Mouse (Mus musculus) CH12.LX (cell line): ENCODE measurements around the gene Fcer2a. TPM values are rescaled to one million over a fixed set of nuclear protein-coding genes. Genes with fewer than 3 reads are reported as not detected.
A peak's percentile ranks its signal among the peaks of the same experiment; 100 is the strongest.

Source experiments
- DNase-seq: peaks from one replicate; pipeline ENCODE4 v3.0.0-alpha.2; 2013; ENCODE audit errors: extremely low read depth
- H3K27ac ChIP-seq: 2 replicates; pipeline ENCODE4 v1.5.1; 2012; ENCODE audit warnings: low read depth, mild to moderate bottlenecking, control low read depth, moderate library complexity; ENCODE audit not compliant: insufficient read depth
- H3K27me3 ChIP-seq: replicated peaks from 2 replicates; pipeline ENCODE3; 2012; ENCODE audit warnings: inconsistent platforms
- H3K36me3 ChIP-seq, 2 experiments: replicated peaks in 1 of 2; 2 replicates each; pipeline versions ENCODE3 to v1.6.1; 2012; ENCODE audit warnings: inconsistent platforms in 1 of 2, low read length in 1 of 2, mild to moderate bottlenecking in 1 of 2, mixed read lengths in 1 of 2, moderate library complexity in 1 of 2; ENCODE audit not compliant: control insufficient read depth in 1 of 2, insufficient read depth in 1 of 2
- H3K4me1 ChIP-seq, 2 experiments: 2 replicates each; pipeline ENCODE4 v1.6.1; 2012; ENCODE audit warnings: inconsistent platforms in 1 of 2, moderate library complexity in 1 of 2; ENCODE audit not compliant: insufficient read depth in 2 of 2, control insufficient read depth in 1 of 2
- H3K4me2 ChIP-seq: 2 replicates; pipeline ENCODE4 v1.6.1; 2012; ENCODE audit warnings: low read depth, mild to moderate bottlenecking, control low read depth; ENCODE audit not compliant: poor library complexity, insufficient read depth, severe bottlenecking
- H3K4me3 ChIP-seq, 3 experiments: fragments of 150-350 bp in 1 of 3; sonication (generic) in 1 of 3; replicated peaks in 1 of 3; 2 replicates each; pipeline versions ENCODE3 to v1.5.1; 2011 to 2012; ENCODE audit warnings: low read depth in 2 of 3, low read length in 2 of 3, mild to moderate bottlenecking in 2 of 3, moderate library complexity in 2 of 3, control low read depth in 1 of 3, improper control_type of control experiment in 1 of 3, inconsistent platforms in 1 of 3, mixed read lengths in 1 of 3; ENCODE audit not compliant: poor library complexity in 1 of 3
- H3K79me2 ChIP-seq: replicated peaks from 2 replicates; pipeline ENCODE4 v1.6.1; 2012; ENCODE audit warnings: mild to moderate bottlenecking, moderate library complexity; ENCODE audit not compliant: control insufficient read depth, poor library complexity, insufficient read depth, severe bottlenecking; ENCODE audit errors: extremely low read depth
- H3K9ac ChIP-seq: 2 replicates; pipeline ENCODE4 v1.6.1; 2012; ENCODE audit warnings: low read depth, mild to moderate bottlenecking, control low read depth, moderate library complexity; ENCODE audit not compliant: insufficient read depth
- H3K9me3 ChIP-seq: replicated peaks from 2 replicates; pipeline ENCODE3; 2012; ENCODE audit warnings: low read length, inconsistent platforms, mixed read lengths
- CTCF ChIP-seq, 2 experiments: IDR thresholded peaks in 1 of 2; conservative IDR thresholded peaks in 1 of 2; 2 replicates each; pipeline ENCODE4 v1.5.1; 2011 to 2012; ENCODE audit warnings: low read depth in 2 of 2, low read length in 2 of 2, improper control_type of control experiment in 1 of 2, inconsistent platforms in 1 of 2, mild to moderate bottlenecking in 1 of 2, moderate library complexity in 1 of 2
- E2F4 ChIP-seq: IDR thresholded peaks from 2 replicates; pipeline ENCODE4 v1.6.1; 2011; ENCODE audit warnings: low read depth, low read length, improper control_type of control experiment; ENCODE audit not compliant: insufficient replicate concordance
- KAT2A ChIP-seq: IDR thresholded peaks from 2 replicates; pipeline ENCODE4 v1.6.1; 2012; ENCODE audit warnings: low read length, improper control_type of control experiment, inconsistent platforms; ENCODE audit not compliant: insufficient replicate concordance
- MAFK ChIP-seq: IDR thresholded peaks from 2 replicates; pipeline ENCODE4 v1.6.1; 2011; ENCODE audit warnings: low read length, improper control_type of control experiment; ENCODE audit not compliant: insufficient replicate concordance
- POLR2AphosphoS2 ChIP-seq: IDR thresholded peaks from 2 replicates; pipeline ENCODE4 v1.6.1; 2011; ENCODE audit warnings: low read depth, low read length, improper control_type of control experiment
- RAD21 ChIP-seq: IDR thresholded peaks from 2 replicates; pipeline ENCODE4 v1.6.1; 2011; ENCODE audit warnings: low read depth, mild to moderate bottlenecking, low read length, improper control_type of control experiment, moderate library complexity
- SMC3 ChIP-seq: IDR thresholded peaks from 2 replicates; pipeline ENCODE4 v1.6.1; 2011; ENCODE audit warnings: low read depth, low read length, improper control_type of control experiment
- UBTF ChIP-seq: IDR thresholded peaks from 2 replicates; pipeline ENCODE4 v1.6.1; 2012; ENCODE audit warnings: low read depth, mild to moderate bottlenecking, inconsistent platforms, low read length, improper control_type of control experiment, moderate library complexity
- ZC3H11A ChIP-seq: IDR thresholded peaks from 2 replicates; pipeline ENCODE4 v1.6.1; 2012; ENCODE audit warnings: low read depth, mild to moderate bottlenecking, inconsistent platforms, low read length, improper control_type of control experiment
- ZKSCAN1 ChIP-seq: IDR thresholded peaks from 2 replicates; pipeline ENCODE4 v1.6.1; 2012; ENCODE audit warnings: low read depth, inconsistent platforms, low read length, improper control_type of control experiment, borderline replicate concordance
- dilution Hi-C: fragments of 300-500 bp; cut with MboI; formaldehyde crosslinking; loops from 2 replicates; pipeline ENCODE4 v1.14.3; 2020; ENCODE audit warnings: low sequenced_read_pairs; ENCODE audit not compliant: extremely low pct_unique_long_range_greater_than_20kb, extremely low pct_ligation_motif_present
- in situ Hi-C: fragments of 300-500 bp; cut with MboI; formaldehyde crosslinking; loops from 3 replicates; pipeline ENCODE4 v1.14.3; 2019; ENCODE audit warnings: low sequenced_read_pairs, low pct_ligation_motif_present, low pct_unique_long_range_greater_than_20kb, mixed read lengths
- polyA plus RNA-seq: library from polyadenylated mRNA; unstranded; fragments of >175 nt; gene quantifications from 2 replicates; pipeline ENCODE4 v1.2.1, GENCODE M21; 2012; ENCODE audit warnings: low read depth; ENCODE audit not compliant: insufficient read length
- total RNA-seq, 2 experiments: library from RNA; depleted of rRNA; stranded (reverse); fragments of 300-350 nt in 1 of 2; fragments of >200 nt in 1 of 2; gene quantifications; 2 replicates each; pipeline ENCODE4 v1.2.3; 2012 to 2014

Fcer2a gene
- total and polyA plus RNA-seq, 3 experiments = 1.5 to 15.6 (median 3.7) TPM

DNA sequence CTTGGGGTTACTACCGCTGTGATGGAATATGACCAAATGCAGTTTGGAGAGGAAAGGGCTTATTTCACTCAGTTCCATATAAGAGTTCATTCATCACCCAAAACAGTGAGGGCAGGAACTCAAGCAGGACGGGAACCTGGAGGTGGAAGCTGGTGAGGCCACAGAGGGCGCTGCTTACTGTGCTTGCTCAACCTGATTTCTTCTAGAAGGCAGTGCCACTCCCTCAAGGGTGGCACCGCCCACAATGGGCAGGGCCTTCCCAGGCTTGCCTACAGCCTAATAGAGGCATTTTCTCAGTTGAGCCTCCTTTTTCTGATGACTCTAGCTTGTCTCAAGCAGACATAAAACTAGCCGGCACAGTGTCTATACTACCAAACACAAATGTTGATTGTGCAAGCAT, 48.2 kb downstream of the Fcer2a start:
- in situ Hi-C loops (no loop called here), dilution Hi-C loops (no loop called here)
- H3K27ac ChIP-seq = no peak overlapping the region
- no peak for TF ChIP-seq ZKSCAN1
- no peak for TF ChIP-seq POLR2AphosphoS2
- peak; percentile 67 for TF ChIP-seq RAD21
- no peak for TF ChIP-seq E2F4
- TF ChIP-seq CTCF (conservative IDR thresholded peaks at IDR 0.05 in 1 of 2, IDR thresholded peaks at IDR 0.05 in 1 of 2; ENCODE audit: low read depth in 2 of 2, low read length in 2 of 2) = peak in 1 of 2 experiments; percentile 68; a peak in 2 of 4 replicates
- TF ChIP-seq SMC3 = peak; percentile 49
- TF ChIP-seq MAFK = no peak
- TF ChIP-seq KAT2A = no peak
- TF ChIP-seq UBTF = no peak
- TF ChIP-seq ZC3H11A = no peak
- H3K9ac ChIP-seq = no peak overlapping the region
- DNase-seq = peak; percentile 75
- no peaks in the 10 kb centered on the region for H3K27me3 ChIP-seq
- H3K9me3 ChIP-seq = no peaks in the 10 kb centered on the region
- peaks cover 0 to 13% of the 10 kb centered on the region in 2 experiments; a peak in 2 of 4 replicates for H3K4me1 ChIP-seq
- H3K36me3 ChIP-seq = peaks cover 17 to 25% of the 10 kb centered on the region in 2 experiments
- H3K4me3 ChIP-seq = no peak overlapping the region
- H3K79me2 ChIP-seq = no peaks in the 10 kb centered on the region
- H3K4me2 ChIP-seq = no peak overlapping the region

Other genes starting within 250 kb of the Fcer2a start
- gene Pex11g, start 226.5 kb downstream of the Fcer2a start, total RNA-seq (2012; rRNA removed) = 4.9 and 5.9 TPM in 2 replicates
- 1.3 and 2.4 TPM in 2 replicates for gene Pex11g, start 226.5 kb downstream of the Fcer2a start, total RNA-seq (2014; rRNA removed)
- gene Pex11g, start 226.5 kb downstream of the Fcer2a start, polyA plus RNA-seq = 1.9 and 2.7 TPM in 2 replicates
- not detected in 2 replicates for gene Tex45, start 223.3 kb downstream of the Fcer2a start, total RNA-seq (2012; rRNA removed)
- gene Tex45, start 223.3 kb downstream of the Fcer2a start, total RNA-seq (2014; rRNA removed) = not detected in 2 replicates
- not detected in 2 replicates for gene Tex45, start 223.3 kb downstream of the Fcer2a start, polyA plus RNA-seq
- 0.25 and 0.64 TPM in 2 replicates for gene Zfp358, start 201.0 kb downstream of the Fcer2a start, total RNA-seq (2012; rRNA removed)
- 0.54 TPM in 1 of 2 replicates, not detected in the other for gene Zfp358, start 201.0 kb downstream of the Fcer2a start, total RNA-seq (2014; rRNA removed)
- gene Zfp358, start 201.0 kb downstream of the Fcer2a start, polyA plus RNA-seq = 0.17 TPM in 1 of 2 replicates, not detected in the other
- gene Mcoln1, start 193.7 kb downstream of the Fcer2a start, total RNA-seq (2012; rRNA removed) = 18.1 and 20.5 TPM in 2 replicates
- gene Mcoln1, start 193.7 kb downstream of the Fcer2a start, total RNA-seq (2014; rRNA removed) = 11.5 and 13.0 TPM in 2 replicates
- gene Mcoln1, start 193.7 kb downstream of the Fcer2a start, polyA plus RNA-seq = 26.5 and 28.0 TPM in 2 replicates
- gene Pnpla6, start 178.8 kb downstream of the Fcer2a start, total RNA-seq (2012; rRNA removed) = 27.7 and 29.6 TPM in 2 replicates
- 12.5 and 13.7 TPM in 2 replicates for gene Pnpla6, start 178.8 kb downstream of the Fcer2a start, total RNA-seq (2014; rRNA removed)
- gene Pnpla6, start 178.8 kb downstream of the Fcer2a start, polyA plus RNA-seq = 38.6 and 39.8 TPM in 2 replicates
- 0.84 and 1.1 TPM in 2 replicates for gene C330021F23Rik, start 126.2 kb downstream of the Fcer2a start, total RNA-seq (2012; rRNA removed)
- gene C330021F23Rik, start 126.2 kb downstream of the Fcer2a start, total RNA-seq (2014; rRNA removed) = not detected in 2 replicates
- gene C330021F23Rik, start 126.2 kb downstream of the Fcer2a start, polyA plus RNA-seq = 0.60 and 1.0 TPM in 2 replicates
- gene Camsap3, start 106.9 kb downstream of the Fcer2a start, total RNA-seq (2012; rRNA removed) = 0.51 and 0.67 TPM in 2 replicates
- gene Camsap3, start 106.9 kb downstream of the Fcer2a start, total RNA-seq (2014; rRNA removed) = not detected in 2 replicates
- 0.36 and 0.50 TPM in 2 replicates for gene Camsap3, start 106.9 kb downstream of the Fcer2a start, polyA plus RNA-seq
- 60.7 and 62.7 TPM in 2 replicates for gene Xab2, start 72.9 kb downstream of the Fcer2a start, total RNA-seq (2012; rRNA removed)
- 46.1 and 49.9 TPM in 2 replicates for gene Xab2, start 72.9 kb downstream of the Fcer2a start, total RNA-seq (2014; rRNA removed)
- gene Xab2, start 72.9 kb downstream of the Fcer2a start, polyA plus RNA-seq = 57.1 and 62.0 TPM in 2 replicates
- 70.2 and 85.3 TPM in 2 replicates for gene Pet100, start 72.6 kb downstream of the Fcer2a start, total RNA-seq (2012; rRNA removed)
- 38.8 and 39.0 TPM in 2 replicates for gene Pet100, start 72.6 kb downstream of the Fcer2a start, total RNA-seq (2014; rRNA removed)
- 62.7 and 86.0 TPM in 2 replicates for gene Pet100, start 72.6 kb downstream of the Fcer2a start, polyA plus RNA-seq
- 0.29 and 0.38 TPM in 2 replicates for gene Pcp2, start 68.6 kb downstream of the Fcer2a start, total RNA-seq (2012; rRNA removed)
- not detected in 2 replicates for gene Pcp2, start 68.6 kb downstream of the Fcer2a start, total RNA-seq (2014; rRNA removed)
- gene Pcp2, start 68.6 kb downstream of the Fcer2a start, polyA plus RNA-seq = 0.56 TPM in 1 of 2 replicates, not detected in the other
- gene Stxbp2, start 63.2 kb downstream of the Fcer2a start, total RNA-seq (2012; rRNA removed) = 92.1 and 123 TPM in 2 replicates
- gene Stxbp2, start 63.2 kb downstream of the Fcer2a start, total RNA-seq (2014; rRNA removed) = 53.9 and 60.9 TPM in 2 replicates
- gene Stxbp2, start 63.2 kb downstream of the Fcer2a start, polyA plus RNA-seq = 136 and 149 TPM in 2 replicates
- not detected in 2 replicates for gene Retn, start 38.4 kb downstream of the Fcer2a start, total RNA-seq (2012; rRNA removed)
- gene Retn, start 38.4 kb downstream of the Fcer2a start, total RNA-seq (2014; rRNA removed) = not detected in 2 replicates
- gene Retn, start 38.4 kb downstream of the Fcer2a start, polyA plus RNA-seq = 0.27 TPM in 1 of 2 replicates, not detected in the other
- 0.17 TPM in 1 of 2 replicates, not detected in the other for gene Mcemp1, start 28.4 kb downstream of the Fcer2a start, total RNA-seq (2012; rRNA removed)
- 0.39 and 0.66 TPM in 2 replicates for gene Mcemp1, start 28.4 kb downstream of the Fcer2a start, total RNA-seq (2014; rRNA removed)
- 0.36 and 0.55 TPM in 2 replicates for gene Mcemp1, start 28.4 kb downstream of the Fcer2a start, polyA plus RNA-seq
- gene Fcor, start 21.8 kb downstream of the Fcer2a start, total RNA-seq (2012; rRNA removed) = not detected in 2 replicates
- gene Fcor, start 21.8 kb downstream of the Fcer2a start, total RNA-seq (2014; rRNA removed) = not detected in 2 replicates
- 0.63 and 0.67 TPM in 2 replicates for gene Fcor, start 21.8 kb downstream of the Fcer2a start, polyA plus RNA-seq
- 21.5 and 22.2 TPM in 2 replicates for gene Trappc5, start 17.9 kb downstream of the Fcer2a start, total RNA-seq (2012; rRNA removed)
- gene Trappc5, start 17.9 kb downstream of the Fcer2a start, total RNA-seq (2014; rRNA removed) = 26.8 and 27.4 TPM in 2 replicates
- 22.4 and 24.4 TPM in 2 replicates for gene Trappc5, start 17.9 kb downstream of the Fcer2a start, polyA plus RNA-seq
- not detected in 2 replicates for gene Clec4g, start 26.5 kb upstream of the Fcer2a start, total RNA-seq (2012; rRNA removed)
- gene Clec4g, start 26.5 kb upstream of the Fcer2a start, total RNA-seq (2014; rRNA removed) = not detected in 2 replicates
- gene Clec4g, start 26.5 kb upstream of the Fcer2a start, polyA plus RNA-seq = not detected in 2 replicates
- gene Cd209a, start 54.8 kb upstream of the Fcer2a start, total RNA-seq (2012; rRNA removed) = not detected in 2 replicates
- gene Cd209a, start 54.8 kb upstream of the Fcer2a start, total RNA-seq (2014; rRNA removed) = not detected in 2 replicates
- gene Cd209a, start 54.8 kb upstream of the Fcer2a start, polyA plus RNA-seq = not detected in 2 replicates
- gene Cd209e, start 160.1 kb upstream of the Fcer2a start, total RNA-seq (2012; rRNA removed) = not detected in 2 replicates
- gene Cd209e, start 160.1 kb upstream of the Fcer2a start, total RNA-seq (2014; rRNA removed) = not detected in 2 replicates
- gene Cd209e, start 160.1 kb upstream of the Fcer2a start, polyA plus RNA-seq = not detected in 2 replicates
- gene Cd209d, start 184.4 kb upstream of the Fcer2a start, total RNA-seq (2012; rRNA removed) = 0.25 TPM in 1 of 2 replicates, not detected in the other
- not detected in 2 replicates for gene Cd209d, start 184.4 kb upstream of the Fcer2a start, total RNA-seq (2014; rRNA removed)
- not detected in 2 replicates for gene Cd209d, start 184.4 kb upstream of the Fcer2a start, polyA plus RNA-seq
- not detected in 2 replicates for gene Cd209b, start 232.7 kb upstream of the Fcer2a start, total RNA-seq (2012; rRNA removed)
- gene Cd209b, start 232.7 kb upstream of the Fcer2a start, total RNA-seq (2014; rRNA removed) = not detected in 2 replicates
- not detected in 2 replicates for gene Cd209b, start 232.7 kb upstream of the Fcer2a start, polyA plus RNA-seq